Mouse (Mus musculus) cerebellum, adult 2 months (tissue): ENCODE results near the gene Nuak1. TPM values are rescaled to one million over a fixed set of nuclear protein-coding genes. Genes with fewer than 3 reads are reported as not detected.

Experiments
- DNase-seq, 2 experiments: peaks; one replicate each; pipeline ENCODE4 v3.0.0; 2021
- H3K27ac ChIP-seq: fragments of 200-500 bp; 2 replicates; pipeline ENCODE4 v1.5.1; 2012; ENCODE audit warnings: low read length, control low read depth, inconsistent platforms; ENCODE audit not compliant: insufficient read depth
- H3K27me3 ChIP-seq: fragments of 200-500 bp; 2 replicates; pipeline ENCODE4 v1.6.1; 2012; ENCODE audit warnings: inconsistent platforms, mild to moderate bottlenecking, low read length, moderate library complexity; ENCODE audit not compliant: control insufficient read depth, insufficient read depth
- H3K4me1 ChIP-seq: fragments of 200-500 bp; 2 replicates; pipeline ENCODE4 v1.6.1; 2011; ENCODE audit warnings: low read length; ENCODE audit not compliant: control insufficient read depth, insufficient read depth
- H3K4me3 ChIP-seq: fragments of 200-500 bp; replicated peaks from 2 replicates; pipeline ENCODE3; 2011; ENCODE audit warnings: mild to moderate bottlenecking, low read depth, low read length, control low read depth; ENCODE audit not compliant: insufficient read depth
- CTCF ChIP-seq: fragments of 200-500 bp; IDR thresholded peaks from 2 replicates; pipeline ENCODE4 v1.5.1; 2011; ENCODE audit warnings: low read depth, mild to moderate bottlenecking, control low read depth, low read length, moderate library complexity, borderline replicate concordance; ENCODE audit not compliant: insufficient read depth
- POLR2A ChIP-seq: fragments of 200-500 bp; IDR thresholded peaks from 2 replicates; pipeline ENCODE4 v1.6.1; 2011; ENCODE audit warnings: low read length, control low read depth, borderline replicate concordance; ENCODE audit not compliant: insufficient read depth
- WGBS: fragments of 180-500 bp; shearing (Covaris S2); methylation state at CpG from one replicate; pipeline ENCODE4 v1.1.7; 2018; 5-methylcytosine and 5-hydroxymethylcytosine counted together
- polyA plus RNA-seq: library from polyadenylated mRNA; depleted of rRNA; stranded (reverse); fragments of >200 nt; gene quantifications from 2 replicates; pipeline ENCODE4 v1.2.3, GENCODE M21; 2012

Gene Nuak1
- polyA plus RNA-seq, 1 experiment = 39.8 TPM

- Histone ChIP-seq H3K4me3 (no peak overlapping the region), H3K4me1 (peaks cover 27% of the 10 kb centered on the region), H3K27me3 (no peaks in the 10 kb centered on the region), H3K27ac (peak overlapping the region; percentile 71; the same call in 1 of the 2 replicates)
- WGBS = 1% methylated on average over 4 of the region's 4 CpGs
- peak; percentile 96 to 98 for DNase-seq
- TF ChIP-seq CTCF = no peak
- TF ChIP-seq POLR2A = no peak
Measured at GRCm38 (mm10) chr10:84357997-84358737, 82.2 kb downstream of the Nuak1 start.

DNA sequence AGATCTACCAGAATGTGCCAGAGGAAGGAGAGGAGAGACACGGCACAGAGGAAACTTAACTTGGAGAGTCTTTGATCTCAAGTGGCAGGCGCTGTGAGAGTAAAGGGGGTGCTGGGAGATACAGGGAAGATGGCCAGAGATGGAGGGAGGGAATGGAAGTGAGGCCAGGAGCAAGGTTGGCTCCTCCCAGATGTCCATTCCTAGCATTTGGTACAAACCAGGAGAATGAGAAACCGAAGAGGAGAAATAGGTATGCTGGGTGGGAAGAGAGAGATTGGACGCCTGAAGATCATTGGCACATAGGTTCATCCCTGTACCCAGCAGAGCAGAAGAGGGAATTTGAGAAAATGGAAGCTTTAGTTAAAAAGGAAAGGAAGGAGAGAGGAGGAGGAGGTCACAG, 82.8 kb downstream of the Nuak1 start:
- TF ChIP-seq POLR2A (no peak), CTCF (no peak)
- H3K4me1 ChIP-seq = peaks cover 27% of the 10 kb centered on the region
- no peak for DNase-seq
- 11% methylated on average over 4 of the region's 4 CpGs for WGBS
- no peak overlapping the region for H3K4me3 ChIP-seq
- H3K27ac ChIP-seq = peak overlapping the region; percentile 71
- no peaks in the 10 kb centered on the region for H3K27me3 ChIP-seq

DNA sequence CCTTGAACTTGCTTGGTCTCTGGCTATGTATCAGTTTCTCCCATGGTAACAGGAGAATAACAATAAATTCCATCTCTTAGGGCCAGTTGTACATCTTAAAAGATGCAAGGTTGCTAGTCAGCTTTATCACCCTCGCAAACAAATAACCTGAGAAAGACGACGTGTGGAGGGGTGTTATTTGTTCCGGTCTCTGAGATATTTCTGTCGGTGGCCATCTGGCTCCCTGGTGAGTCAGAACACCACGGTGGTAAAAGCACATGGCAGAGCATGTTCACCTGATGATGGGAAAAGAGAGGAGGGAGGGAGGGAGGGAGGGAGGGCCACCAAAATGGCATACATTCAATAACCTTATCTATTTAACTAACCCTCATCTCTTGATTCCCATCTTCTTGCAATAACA, 86.1 kb downstream of the Nuak1 start:
- no peak for DNase-seq
- TF ChIP-seq POLR2A (no peak), CTCF (no peak)
- WGBS = 28% methylated on average over 6 of the region's 6 CpGs
- H3K4me1 ChIP-seq = peaks cover 21% of the 10 kb centered on the region
- H3K4me3 ChIP-seq = no peak overlapping the region
- H3K27me3 ChIP-seq = no peaks in the 10 kb centered on the region
- no peak overlapping the region for H3K27ac ChIP-seq

- Histone ChIP-seq H3K4me3 (no peak overlapping the region), H3K27ac (no peak overlapping the region), H3K27me3 (no peaks in the 10 kb centered on the region), H3K4me1 (no peaks in the 10 kb centered on the region)
- WGBS = 75% methylated on average over 5 of the region's 5 CpGs
- TF ChIP-seq POLR2A = no peak
- no peak for TF ChIP-seq CTCF
- no peak for DNase-seq
Measured at GRCm38 (mm10) chr10:84345730-84346129, 94.7 kb downstream of the Nuak1 start.

- 92% methylated on average over 2 of the region's 2 CpGs for WGBS
- TF ChIP-seq CTCF (no peak), POLR2A (no peak)
- no peak for DNase-seq
- no peaks in the 10 kb centered on the region for H3K4me1 ChIP-seq
- no peak overlapping the region for H3K4me3 ChIP-seq
- no peak overlapping the region for H3K27ac ChIP-seq
- no peaks in the 10 kb centered on the region for H3K27me3 ChIP-seq
Measured at GRCm38 (mm10) chr10:84343536-84343935, 96.9 kb downstream of the Nuak1 start.

DNA sequence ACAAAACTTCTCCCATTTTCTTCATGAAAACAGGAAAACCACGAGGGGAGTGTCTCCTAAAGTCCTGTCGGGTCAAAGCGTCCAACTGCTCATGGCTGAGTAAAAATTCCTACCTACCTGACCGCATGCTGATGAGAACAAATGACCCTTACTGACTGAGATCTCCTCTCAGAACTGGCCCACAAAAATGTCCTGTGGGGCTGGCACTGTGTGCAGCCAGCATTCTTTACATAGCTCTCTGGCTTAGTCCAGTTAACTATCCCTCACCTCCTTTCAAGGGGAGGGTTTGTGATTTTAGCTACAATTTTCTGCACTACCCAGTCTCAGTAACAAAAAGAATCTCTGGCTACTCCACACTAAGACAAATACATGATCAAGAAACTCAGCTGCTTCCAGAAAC, 100.9 kb downstream of the Nuak1 start:
- Histone ChIP-seq H3K27me3 (no peaks in the 10 kb centered on the region), H3K4me1 (no peaks in the 10 kb centered on the region; the same call in 1 of the 2 replicates), H3K27ac (no peak overlapping the region), H3K4me3 (no peak overlapping the region)
- TF ChIP-seq POLR2A (no peak), CTCF (no peak)
- WGBS = 71% methylated on average over 4 of the region's 4 CpGs
- DNase-seq = no peak

- TF ChIP-seq POLR2A (no peak), CTCF (no peak)
- H3K4me3 ChIP-seq = no peak overlapping the region
- H3K27me3 ChIP-seq = no peaks in the 10 kb centered on the region
- H3K4me1 ChIP-seq = no peaks in the 10 kb centered on the region; the same call in 1 of the 2 replicates
- H3K27ac ChIP-seq = no peak overlapping the region
- 91% methylated on average over 3 of the region's 3 CpGs for WGBS
- no peak for DNase-seq
Measured at GRCm38 (mm10) chr10:84338752-84339151, 101.6 kb downstream of the Nuak1 start.

GRCm38 (mm10) chr10:84335441-84335840, 105.0 kb downstream of the Nuak1 start:
- WGBS = 44% methylated on average over 4 of the region's 4 CpGs
- TF ChIP-seq CTCF (no peak), POLR2A (no peak)
- Histone ChIP-seq H3K4me3 (no peak overlapping the region), H3K4me1 (no peaks in the 10 kb centered on the region; the same call in 1 of the 2 replicates), H3K27ac (no peak overlapping the region), H3K27me3 (no peaks in the 10 kb centered on the region)
- no peak for DNase-seq
